Mouse (Mus musculus): ENCODE data around the gene Kif2c.

DNA sequence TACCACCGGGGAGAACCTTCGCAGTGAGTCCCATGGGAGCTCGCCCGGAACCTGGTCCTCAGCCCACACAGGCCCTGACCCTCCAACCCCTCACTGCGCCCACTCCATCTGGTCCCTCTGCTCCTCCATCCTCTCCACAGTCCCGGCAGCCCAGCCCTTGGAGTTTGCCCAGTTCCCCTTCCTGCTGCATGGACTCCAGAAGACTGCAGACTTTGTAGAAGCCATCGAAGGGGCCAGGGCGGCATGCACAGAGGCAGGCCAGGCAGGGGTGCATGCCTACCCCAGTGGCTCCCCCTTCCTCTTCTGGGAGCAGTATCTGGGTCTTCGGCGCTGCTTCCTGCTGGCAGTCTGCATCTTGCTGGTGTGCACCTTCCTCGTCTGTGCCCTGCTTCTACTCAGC, 71.5 kb downstream of the Kif2c start:
- TF ChIP-seq CTCF (IDR thresholded peaks at IDR 0.05; ENCODE audit: low read depth, low read length) (no peak), GATA1 (IDR thresholded peaks at IDR 0.05; ENCODE audit: borderline replicate concordance, low read length) (no peak)

Data from G1E (cell line).